Mouse (Mus musculus): ENCODE measurements around the gene P4hb.
"Not testable (repeated sequence)": the region's sequence is repeated elsewhere in the genome, so short reads cannot be mapped to it uniquely, and the experiment has no call there.

The P4hb gene

GRCm38 (mm10) chr11:120541907-120542306 is 31.1 kb downstream of the P4hb start:
- peak; percentile 26 for DNase-seq (ENCODE audit: low read depth, low spot score)

GRCm38 (mm10) chr11:120539285-120540014 is 33.6 kb downstream of the P4hb start:
- no peak for DNase-seq (ENCODE audit: low read depth, low spot score)

DNA sequence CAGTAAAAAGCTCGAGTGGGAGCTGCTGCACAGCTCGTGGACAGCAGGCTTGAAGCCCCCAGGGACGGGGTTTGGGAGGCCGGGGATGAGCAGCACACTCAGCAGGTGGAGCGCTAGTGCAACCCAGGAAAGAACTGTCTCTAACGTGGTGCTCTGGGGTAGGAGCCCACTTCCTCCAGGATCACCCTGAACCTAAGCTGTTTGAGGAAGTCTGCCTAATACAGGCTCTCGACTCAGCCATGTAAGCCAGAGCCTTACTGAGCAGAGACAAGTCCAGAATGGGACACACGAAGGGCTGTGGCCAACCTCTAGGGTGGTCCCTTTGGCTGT is 34.1 kb downstream of the P4hb start:
- DNase-seq (ENCODE audit: low read depth, low spot score) = no peak

DNA sequence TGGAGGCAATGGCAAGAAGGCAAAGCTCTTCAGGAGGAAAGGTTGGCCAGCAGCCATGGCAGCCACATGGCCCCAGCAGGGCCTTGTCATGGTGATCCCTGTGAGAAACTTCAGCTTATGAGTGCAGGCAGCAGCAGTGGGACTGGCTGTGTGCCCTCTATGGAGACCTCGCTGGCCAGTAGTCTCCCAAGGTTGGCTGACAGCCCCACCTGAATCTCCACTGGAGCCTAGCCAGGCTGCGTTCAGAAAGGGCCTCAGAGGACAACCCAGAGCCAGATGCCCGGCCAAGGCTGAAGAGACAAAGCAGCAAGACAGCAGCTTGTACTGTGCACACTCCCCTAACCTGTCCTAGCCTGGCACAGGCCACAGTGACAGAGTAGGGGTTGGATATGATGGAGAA is 34.6 kb downstream of the P4hb start:
- DNase-seq (ENCODE audit: low read depth, low spot score) = no peak

- no peak for DNase-seq (ENCODE audit: low read depth, low spot score)
Measured at GRCm38 (mm10) chr11:120535804-120536203, 37.2 kb downstream of the P4hb start.

GRCm38 (mm10) chr11:120535145-120535544 is 37.9 kb downstream of the P4hb start:
- DNase-seq (ENCODE audit: low read depth, low spot score) = no peak

DNA sequence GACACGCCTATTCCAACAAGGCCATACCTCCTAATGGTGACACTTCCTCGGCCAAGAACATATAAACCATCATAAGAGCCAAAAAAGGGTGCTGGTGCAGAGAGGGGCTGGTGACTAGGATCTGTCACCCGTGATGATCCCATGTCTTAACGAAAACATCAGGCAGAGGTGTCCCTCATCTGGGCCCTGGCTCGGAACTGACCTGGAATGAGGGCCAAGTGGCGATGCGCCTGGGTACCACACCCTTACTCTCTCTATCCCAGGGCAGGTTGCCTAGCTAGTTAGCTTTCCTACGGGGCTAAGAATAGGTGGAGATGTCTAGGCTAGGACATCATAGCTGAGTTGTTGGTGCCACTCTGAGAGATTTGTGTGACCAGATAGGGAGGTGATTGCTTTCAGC is 39.0 kb downstream of the P4hb start:
- no peak for DNase-seq (ENCODE audit: low read depth, low spot score)

GRCm38 (mm10) chr11:120531646-120532045 is 41.4 kb downstream of the P4hb start:
- DNase-seq (ENCODE audit: low read depth, low spot score) = no peak

DNA sequence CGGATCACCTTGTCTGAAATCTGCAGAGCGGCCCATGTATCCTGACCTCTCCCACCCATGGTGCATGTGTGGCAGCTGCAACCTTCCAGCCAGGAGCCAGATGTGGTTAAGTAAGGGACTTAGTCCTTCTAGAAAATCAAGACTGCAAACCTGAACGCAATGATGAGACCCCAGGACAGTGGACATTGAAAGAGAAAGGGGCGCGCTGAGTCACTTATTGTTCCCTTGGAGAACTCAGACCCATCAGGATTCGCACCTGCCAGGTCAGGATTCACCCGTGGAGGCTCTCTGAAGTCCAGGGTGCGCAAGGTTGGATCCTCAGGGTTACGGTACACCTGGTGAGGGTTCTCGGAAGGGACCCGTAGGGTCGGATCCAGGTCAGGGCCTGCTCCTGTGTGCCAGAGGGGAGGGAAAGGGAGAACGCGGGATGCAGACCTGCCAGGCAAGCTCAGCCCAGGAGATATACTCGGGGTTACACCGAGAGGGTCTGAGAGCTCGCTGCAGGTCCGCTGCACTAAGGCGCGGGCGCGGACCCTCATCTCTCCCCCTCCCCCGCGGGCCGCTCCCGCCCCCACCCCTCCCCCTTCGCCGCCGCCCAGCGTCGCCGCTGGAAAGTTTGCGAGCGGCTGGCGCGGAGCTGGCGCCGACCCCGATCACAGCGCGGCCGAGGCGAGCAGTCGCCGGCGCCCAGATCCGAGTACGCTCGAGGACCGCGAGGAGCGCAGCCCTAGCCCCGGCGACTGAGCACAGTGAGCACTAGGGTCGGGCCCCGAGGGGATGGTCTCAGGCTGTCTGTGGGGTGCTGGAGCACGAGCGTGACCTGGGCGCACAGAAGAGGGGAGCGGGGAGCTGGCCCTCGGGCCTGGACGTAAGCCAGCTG is 42.7 kb downstream of the P4hb start, which contains the start of gene Gcgr:
TSS of gene Gcgr (plus strand) at position 615 of the 880 bp plus-strand sequence.
- DNase-seq (ENCODE audit: low read depth, low spot score) = no peak

GRCm38 (mm10) chr11:120528903-120529302 is 44.1 kb downstream of the P4hb start:
- no peak for DNase-seq (ENCODE audit: low read depth, low spot score)

DNA sequence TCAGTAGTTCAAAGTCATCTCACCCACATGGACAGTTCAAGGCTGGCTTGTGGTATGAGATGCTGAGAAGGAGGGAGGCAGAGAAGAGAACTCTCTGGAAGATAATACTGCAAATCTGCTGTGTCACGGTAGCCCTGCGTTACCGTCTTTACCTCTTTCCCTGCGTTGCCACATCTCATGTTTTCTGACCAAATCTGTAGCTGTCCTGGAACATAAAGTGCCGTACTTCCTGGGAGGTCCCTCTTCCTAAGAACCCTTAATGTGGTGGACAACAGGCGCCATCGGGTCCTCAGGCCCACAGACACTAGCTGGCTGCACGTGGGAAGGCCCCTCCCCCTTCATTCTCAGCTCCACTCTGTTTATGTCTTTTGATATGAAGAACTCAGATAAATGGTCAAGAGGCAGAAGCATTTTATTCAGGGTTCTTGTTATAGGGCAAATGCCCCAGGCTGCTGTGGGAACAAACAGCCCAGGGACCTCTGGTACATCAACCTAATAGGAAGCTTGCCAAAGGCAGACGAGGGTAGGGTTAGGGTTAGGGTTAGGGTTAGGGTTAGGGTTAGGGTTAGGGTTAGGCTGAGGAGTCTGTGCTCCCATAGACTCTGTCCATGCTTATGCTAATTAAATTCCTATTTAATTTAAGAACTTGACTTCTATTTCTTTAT is 45.2 kb downstream of the P4hb start:
- no peak for DNase-seq (ENCODE audit: low read depth, low spot score)

GRCm38 (mm10) chr11:120525959-120526358 is 47.1 kb downstream of the P4hb start:
- DNase-seq (ENCODE audit: low read depth, low spot score) = no peak

DNA sequence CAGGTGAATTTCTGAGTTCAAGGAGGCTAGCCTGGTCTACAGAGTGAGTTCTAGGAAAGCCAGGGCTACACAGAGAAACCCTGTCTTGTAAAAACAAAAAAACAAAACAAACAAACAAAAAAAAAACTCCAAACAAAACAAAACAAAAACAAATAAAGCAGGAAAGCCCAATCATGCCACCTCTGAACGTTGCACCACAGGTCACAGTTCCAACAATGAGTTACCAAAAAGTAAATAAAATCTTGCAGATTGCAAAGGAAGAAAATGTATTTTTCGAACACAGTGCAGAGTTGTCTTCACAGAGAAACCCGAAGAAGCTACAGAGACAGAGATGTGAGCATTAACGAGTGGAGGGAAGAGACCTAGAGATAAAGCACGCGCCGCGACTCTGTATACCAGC is 50.5 kb downstream of the P4hb start:
- DNase-seq (ENCODE audit: low read depth, low spot score) = no peak

DNA sequence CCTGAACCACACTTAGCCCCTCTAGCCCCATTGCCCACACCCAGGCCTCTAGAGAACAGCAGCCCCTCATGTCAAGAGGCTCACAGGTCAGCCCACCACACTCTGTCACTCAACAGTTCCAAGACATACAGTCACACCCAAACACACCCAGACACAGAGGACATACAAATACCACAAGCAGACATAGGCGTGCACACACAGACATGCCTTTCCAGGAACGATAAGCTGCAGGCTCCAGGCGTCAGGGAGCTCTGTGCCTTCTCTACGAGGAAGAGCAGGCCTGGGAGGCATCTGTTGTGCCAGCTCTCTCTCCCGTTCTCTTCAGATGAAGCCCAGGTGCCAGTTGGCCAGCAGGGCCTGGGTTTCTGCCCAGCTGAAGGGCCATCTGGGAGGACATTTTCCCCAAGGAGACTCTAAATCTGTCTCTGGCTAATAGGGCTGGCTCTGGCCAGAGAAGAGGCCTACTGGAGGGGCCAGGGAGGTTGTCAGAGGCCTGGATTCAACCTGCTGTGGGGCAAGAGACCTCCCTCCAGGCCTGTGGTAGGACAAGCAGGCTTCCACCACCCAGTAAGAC is 52.0 kb downstream of the P4hb start:
- no peak for DNase-seq (ENCODE audit: low read depth, low spot score)

DNA sequence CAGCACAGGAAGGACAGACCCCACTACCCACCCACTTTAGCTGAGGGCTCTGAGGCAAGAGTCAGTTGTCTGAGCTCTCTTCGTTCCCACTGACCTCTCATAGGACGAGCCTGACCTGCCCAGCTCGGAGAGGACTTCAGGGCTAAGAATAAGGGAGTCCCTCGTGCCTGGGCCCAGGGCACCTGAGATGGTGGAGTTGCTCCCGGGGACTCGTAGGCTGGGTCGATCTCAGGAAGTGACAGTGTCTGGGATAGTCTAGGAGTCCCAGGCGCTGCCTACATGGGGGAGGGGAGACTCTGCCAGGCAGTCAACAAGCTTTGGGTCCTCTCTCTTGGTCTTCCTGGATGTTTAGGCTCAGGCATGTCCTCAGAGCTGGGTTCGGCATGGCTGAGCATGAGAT is 52.6 kb downstream of the P4hb start:
- no peak for DNase-seq (ENCODE audit: low read depth, low spot score)

DNA sequence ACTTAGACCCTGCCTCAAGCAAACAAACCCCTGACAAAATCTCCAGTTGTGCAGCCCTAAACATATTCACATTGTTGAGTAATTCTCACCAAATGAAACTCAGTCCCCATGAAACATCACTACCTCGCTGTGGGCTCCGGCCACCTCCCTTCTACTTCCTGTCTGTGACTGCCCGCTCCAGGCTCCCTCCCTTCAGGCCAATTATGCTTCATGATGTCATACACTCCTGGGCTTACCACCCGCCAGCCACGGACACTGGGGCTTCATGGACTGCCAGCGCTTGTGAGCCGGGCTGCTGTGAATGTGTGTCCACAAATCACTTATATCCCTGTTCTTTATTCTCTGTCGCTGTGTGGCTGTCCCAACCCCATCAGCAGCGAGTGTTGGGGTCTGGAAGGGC is 53.3 kb downstream of the P4hb start:
- DNase-seq (ENCODE audit: low read depth, low spot score) = no peak

- no peak for DNase-seq (ENCODE audit: low read depth, low spot score)
Measured at GRCm38 (mm10) chr11:120518558-120518957, 54.5 kb downstream of the P4hb start.

DNA sequence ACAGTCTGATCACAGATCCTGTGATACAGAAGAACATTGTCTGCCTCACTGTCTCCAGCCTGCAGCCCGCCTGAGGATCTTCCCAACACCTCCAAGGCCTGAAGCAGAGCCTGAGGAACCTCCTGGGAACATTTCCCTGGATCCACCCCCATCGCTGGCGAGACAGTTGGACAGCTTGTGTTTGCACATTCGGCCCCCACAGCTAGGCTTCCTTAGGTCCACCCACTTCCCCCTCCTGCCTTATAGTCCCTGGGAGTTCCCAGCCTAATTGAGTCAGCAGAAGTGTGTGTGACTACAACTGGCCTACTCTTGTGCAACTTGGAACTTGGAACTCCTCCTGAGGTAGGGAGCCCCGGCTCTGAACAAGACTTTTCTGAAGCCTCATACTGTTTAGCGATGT is 55.0 kb downstream of the P4hb start:
- DNase-seq (ENCODE audit: low read depth, low spot score) = no peak

DNA sequence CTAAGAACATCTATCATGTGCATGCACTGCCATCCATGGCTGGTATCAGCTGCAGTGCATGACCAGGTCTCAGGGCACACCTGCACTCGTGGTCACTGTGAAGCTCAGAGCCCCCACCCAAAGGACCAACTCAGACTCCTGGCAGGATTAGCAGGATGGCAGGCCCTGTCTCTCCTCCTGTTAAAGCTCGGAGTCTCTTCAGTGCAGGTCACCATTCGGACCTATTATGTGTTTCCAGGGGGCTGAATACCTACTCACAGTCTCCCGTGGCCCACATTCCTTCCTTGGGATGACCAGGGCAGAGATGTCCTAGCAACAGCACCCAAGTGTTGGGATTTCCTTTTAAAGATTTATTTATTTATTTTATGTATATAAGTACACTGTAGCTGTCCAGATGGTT is 55.9 kb downstream of the P4hb start:
- DNase-seq (ENCODE audit: low read depth, low spot score) = no peak

DNA sequence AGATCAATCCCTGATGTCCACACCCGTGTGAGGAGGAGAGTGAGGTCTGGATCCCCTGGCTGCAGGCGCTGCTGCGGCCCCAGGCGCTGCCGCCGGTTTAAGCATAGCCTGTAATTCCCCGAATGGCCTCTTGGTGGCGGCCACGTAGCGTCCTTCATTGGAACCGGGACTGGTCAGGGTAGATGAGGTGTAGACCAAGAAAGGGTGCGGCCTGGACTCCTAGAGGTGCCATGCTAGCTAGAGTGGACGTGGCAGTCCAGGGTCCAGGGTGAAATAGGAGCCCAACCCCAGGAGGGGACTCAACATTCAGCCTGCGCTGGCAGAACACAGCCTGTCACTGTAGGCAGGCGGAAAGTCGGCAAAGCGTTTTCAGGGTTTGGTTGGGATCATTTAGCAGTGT is 57.4 kb downstream of the P4hb start:
- peak; percentile 86 for DNase-seq (ENCODE audit: low read depth, low spot score)

GRCm38 (mm10) chr11:120514262-120514661 is 58.8 kb downstream of the P4hb start:
- DNase-seq (ENCODE audit: low read depth, low spot score) = not testable (repeated sequence)

GRCm38 (mm10) chr11:120512790-120513453 is 60.1 kb downstream of the P4hb start:
- no peak for DNase-seq (ENCODE audit: low read depth, low spot score)

Measured in CD4-positive, CD25-positive, alpha-beta regulatory T cell, adult 2 months (primary cell).